Mouse (Mus musculus) heart, adult 11 months (tissue): ENCODE results near the gene 4933406M09Rik.
A peak's percentile ranks its signal among the peaks of the same experiment; 100 is the strongest.

Experiments
- DNase-seq: peaks from one replicate; pipeline ENCODE4 v3.0.0; 2022

4933406M09Rik gene

GRCm38 (mm10) chr1:134385666-134386065 is at the start of gene 4933406M09Rik:
Gene 4933406M09Rik (plus strand): TSS chr1:134385940.
- DNase-seq, result no peak

GRCm38 (mm10) chr1:134336958-134337710 is 48.6 kb upstream of the 4933406M09Rik start:
- DNase-seq, result peak; percentile 79

GRCm38 (mm10) chr1:134339162-134339561 is 46.6 kb upstream of the 4933406M09Rik start:
- DNase-seq, result no peak

GRCm38 (mm10) chr1:134339757-134340619 is 45.8 kb upstream of the 4933406M09Rik start:
- DNase-seq, result peak; percentile 83

GRCm38 (mm10) chr1:134341641-134342277 is 44.0 kb upstream of the 4933406M09Rik start:
- peak; percentile 78 for DNase-seq

- DNase-seq, result peak; percentile 91
These were observed 43.5 kb upstream of the 4933406M09Rik start for GRCm38 (mm10) chr1:134342278-134342664.

GRCm38 (mm10) chr1:134342781-134343310 is 42.9 kb upstream of the 4933406M09Rik start:
- DNase-seq, result peak; percentile 87

GRCm38 (mm10) chr1:134343567-134343966 is 42.2 kb upstream of the 4933406M09Rik start:
- DNase-seq, result peak; percentile 88

- DNase-seq, result peak; percentile 95
These were observed 41.5 kb upstream of the 4933406M09Rik start for GRCm38 (mm10) chr1:134344005-134344950.

- DNase-seq, result no peak
These were observed 40.7 kb upstream of the 4933406M09Rik start for GRCm38 (mm10) chr1:134345075-134345474.

- DNase-seq, result peak; percentile 60
These were observed 37.9 kb upstream of the 4933406M09Rik start for GRCm38 (mm10) chr1:134347791-134348190.

- DNase-seq, result peak; percentile 21
These were observed 32.4 kb upstream of the 4933406M09Rik start for GRCm38 (mm10) chr1:134353326-134353725.

- peak; percentile 77 for DNase-seq
These were observed 28.3 kb upstream of the 4933406M09Rik start for GRCm38 (mm10) chr1:134357461-134357860.

GRCm38 (mm10) chr1:134360656-134361055 is 25.1 kb upstream of the 4933406M09Rik start:
- DNase-seq, result peak; percentile 90

GRCm38 (mm10) chr1:134361195-134361856 is 24.4 kb upstream of the 4933406M09Rik start:
- peak; percentile 88 for DNase-seq

- peak; percentile 100 for DNase-seq
These were observed 23.9 kb upstream of the 4933406M09Rik start, which contains the start of gene Tmem183a for GRCm38 (mm10) chr1:134361857-134362212. Gene Tmem183a (minus strand): TSS chr1:134361979.

GRCm38 (mm10) chr1:134363194-134363593 is 22.5 kb upstream of the 4933406M09Rik start:
- peak; percentile 49 for DNase-seq

- peak; percentile 58 for DNase-seq
These were observed 20.2 kb upstream of the 4933406M09Rik start for GRCm38 (mm10) chr1:134365491-134365890.

- peak; percentile 85 for DNase-seq
These were observed 16.9 kb upstream of the 4933406M09Rik start for GRCm38 (mm10) chr1:134368777-134369337.

- peak; percentile 78 for DNase-seq
These were observed 11.6 kb upstream of the 4933406M09Rik start for GRCm38 (mm10) chr1:134374124-134374523.

GRCm38 (mm10) chr1:134381051-134381450 is 4.7 kb upstream of the 4933406M09Rik start:
- DNase-seq, result no peak
